Mouse (Mus musculus) cortical plate, adult 2 months (tissue): ENCODE results near the gene Dtx3. TPM values are rescaled to one million over a fixed set of nuclear protein-coding genes. Genes with fewer than 3 reads are reported as not detected.
"Not testable (repeated sequence)": the region's sequence is repeated elsewhere in the genome, so short reads cannot be mapped to it uniquely, and the experiment has no call there.

Source experiments
- H3K27ac ChIP-seq: fragments of 200-500 bp; 2 replicates; pipeline ENCODE4 v1.5.1; 2012; ENCODE audit warnings: low read length, control low read depth, inconsistent platforms; ENCODE audit not compliant: insufficient read depth
- H3K4me1 ChIP-seq: fragments of 200-500 bp; 2 replicates; pipeline ENCODE4 v1.6.1; 2011; ENCODE audit warnings: low read length; ENCODE audit not compliant: control insufficient read depth, insufficient read depth
- H3K4me3 ChIP-seq: fragments of 200-500 bp; 2 replicates; pipeline ENCODE4 v1.5.1; 2011; ENCODE audit warnings: mild to moderate bottlenecking, low read length, control low read depth; ENCODE audit not compliant: insufficient read depth
- CTCF ChIP-seq: fragments of 200-500 bp; IDR thresholded peaks from 2 replicates; pipeline ENCODE4 v1.5.1; 2011; ENCODE audit warnings: mild to moderate bottlenecking, control low read depth, low read length; ENCODE audit not compliant: insufficient read depth; ENCODE audit errors: extremely low read depth
- POLR2A ChIP-seq: fragments of 200-500 bp; IDR thresholded peaks from 2 replicates; pipeline ENCODE4 v1.6.1; 2011; ENCODE audit warnings: mild to moderate bottlenecking, low read length, control low read depth; ENCODE audit not compliant: insufficient read depth; ENCODE audit errors: extremely low read depth
- polyA plus RNA-seq: library from polyadenylated mRNA; depleted of rRNA; stranded (reverse); fragments of >200 nt; gene quantifications from 2 replicates; pipeline ENCODE4 v1.2.3, GENCODE M21; 2012

Gene Dtx3
- polyA plus RNA-seq, 1 experiment = 371 TPM

GRCm38 (mm10) chr10:127196392-127196791, 864 bp upstream of the Dtx3 start:
- Histone ChIP-seq H3K27ac (peak overlapping the region; percentile 27; the same call in 1 of the 2 replicates), H3K4me1 (peaks cover 4% of the 10 kb centered on the region), H3K4me3 (peak overlapping the region; percentile 79)
- TF ChIP-seq POLR2A (peak; percentile 69; the same call in 1 of the 2 replicates), CTCF (no peak)

GRCm38 (mm10) chr10:127194428-127195327, 850 bp downstream of the Dtx3 start:
- peak overlapping the region; percentile 90 for H3K27ac ChIP-seq
- TF ChIP-seq CTCF = no peak
- TF ChIP-seq POLR2A = 0 out of 2 replicates have a peak, but pooled peaks have one; percentile 23
- peak overlapping the region; percentile 79 for H3K4me3 ChIP-seq
- peaks cover 4% of the 10 kb centered on the region for H3K4me1 ChIP-seq

DNA sequence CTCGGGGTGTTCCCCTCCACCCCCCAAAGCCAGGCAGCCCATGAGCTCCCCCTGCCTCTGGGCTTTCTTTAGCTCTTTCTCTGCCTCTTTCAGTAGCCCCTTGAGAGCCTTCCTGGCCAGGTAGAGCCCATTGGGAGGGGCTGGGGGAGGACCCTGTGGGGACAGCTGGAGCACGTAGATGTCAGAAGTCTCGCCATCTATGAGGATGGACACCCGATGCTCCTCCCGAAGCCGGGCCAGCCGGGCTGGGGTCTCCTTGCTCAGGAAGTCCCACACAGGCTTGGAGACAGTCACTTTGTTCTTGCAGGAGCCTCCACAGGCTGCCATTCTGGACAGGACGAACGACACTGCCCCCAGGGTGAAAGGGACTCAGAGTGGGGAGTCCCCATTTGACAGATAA, 2.5 kb downstream of the Dtx3 start:
- TF ChIP-seq POLR2A (no peak), CTCF (no peak)
- Histone ChIP-seq H3K4me3 (no peak overlapping the region), H3K4me1 (peaks cover 5% of the 10 kb centered on the region), H3K27ac (no peak overlapping the region)

DNA sequence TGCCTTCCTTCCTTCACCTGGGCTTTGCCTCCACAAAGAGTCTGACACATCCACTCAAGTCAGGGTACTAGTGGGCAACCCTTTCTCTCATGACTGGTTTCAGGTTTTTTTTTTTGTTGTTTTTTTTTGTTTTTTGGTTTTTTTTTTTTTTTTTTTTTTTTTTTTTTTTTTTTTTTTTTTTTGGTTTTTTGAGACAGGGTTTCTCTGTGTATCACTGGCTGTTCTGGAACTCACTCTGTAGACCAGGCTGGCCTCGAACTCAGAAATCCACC, 3.5 kb downstream of the Dtx3 start:
- H3K27ac ChIP-seq, H3K4me3 ChIP-seq, H3K4me1 ChIP-seq: not testable (repeated sequence)

DNA sequence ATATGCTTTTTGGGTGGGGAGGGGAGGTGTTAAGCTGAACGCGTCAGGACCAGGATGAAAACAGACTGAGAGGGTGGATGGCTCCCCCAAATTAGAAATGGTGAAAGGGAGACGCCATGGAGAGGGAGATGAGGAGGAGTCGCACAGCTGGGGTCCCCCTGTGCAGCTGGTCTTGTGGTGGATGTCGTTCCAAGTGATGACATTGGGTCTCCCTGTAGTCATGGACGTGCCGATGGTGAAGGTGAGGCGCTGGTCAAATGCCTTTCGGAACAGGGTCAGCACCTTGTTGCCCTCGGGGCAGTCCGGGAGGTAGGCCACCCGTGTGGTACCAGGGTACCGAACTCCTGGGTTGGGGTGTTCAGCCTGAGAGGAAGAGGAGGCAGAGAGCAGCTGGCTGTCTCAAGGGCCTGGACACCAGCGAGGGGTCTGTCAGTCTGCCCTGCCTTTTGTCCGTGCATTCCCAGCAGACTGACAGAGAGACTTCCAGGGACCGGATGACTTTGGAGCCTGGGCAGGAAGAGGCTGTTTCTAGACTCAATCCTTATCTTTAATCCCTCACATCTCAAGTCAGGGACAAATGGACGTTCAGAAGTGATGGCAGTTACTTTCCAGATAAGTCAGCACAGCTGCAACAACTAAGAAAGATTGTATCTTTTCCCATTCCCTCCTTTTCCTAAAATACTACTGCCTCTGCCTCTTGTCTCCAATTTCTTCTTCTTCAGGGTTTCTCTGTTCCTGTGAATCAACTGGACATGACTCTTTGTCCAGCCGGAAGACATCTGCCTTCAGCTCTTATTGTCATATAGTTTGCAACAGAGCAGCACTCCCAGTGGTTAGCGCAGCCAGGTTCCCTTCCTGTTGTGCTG, 4.1 kb downstream of the Dtx3 start:
- H3K4me1 ChIP-seq = peaks cover 3% of the 10 kb centered on the region
- TF ChIP-seq POLR2A = no peak
- TF ChIP-seq CTCF = no peak
- no peak overlapping the region for H3K27ac ChIP-seq
- no peak overlapping the region for H3K4me3 ChIP-seq

- Histone ChIP-seq H3K4me1 (peaks cover 3% of the 10 kb centered on the region), H3K27ac (no peak overlapping the region)
These were observed 4.9 kb downstream of the Dtx3 start for GRCm38 (mm10) chr10:127190398-127191190.

GRCm38 (mm10) chr10:127189651-127190381, 5.7 kb downstream of the Dtx3 start, which contains the start of gene Arhgef25:
Arhgef25 (minus strand) TSS chr10:127190083.
- H3K27ac ChIP-seq = peak within 1 kb of the TSS; percentile 27
- H3K4me3 ChIP-seq = peak within 1 kb of the TSS; percentile 68
- TF ChIP-seq POLR2A = no peak
- TF ChIP-seq CTCF = no peak
- H3K4me1 ChIP-seq = peaks cover 3% of the 10 kb centered on the region

More at GRCm38 (mm10) chr10:127190398-127191190, 4.9 kb downstream of the Dtx3 start:
- TF ChIP-seq POLR2A = 0 out of 2 replicates have a peak, but pooled peaks have one; percentile 7
- no peak for TF ChIP-seq CTCF
- no peak overlapping the region for H3K4me3 ChIP-seq

DNA sequence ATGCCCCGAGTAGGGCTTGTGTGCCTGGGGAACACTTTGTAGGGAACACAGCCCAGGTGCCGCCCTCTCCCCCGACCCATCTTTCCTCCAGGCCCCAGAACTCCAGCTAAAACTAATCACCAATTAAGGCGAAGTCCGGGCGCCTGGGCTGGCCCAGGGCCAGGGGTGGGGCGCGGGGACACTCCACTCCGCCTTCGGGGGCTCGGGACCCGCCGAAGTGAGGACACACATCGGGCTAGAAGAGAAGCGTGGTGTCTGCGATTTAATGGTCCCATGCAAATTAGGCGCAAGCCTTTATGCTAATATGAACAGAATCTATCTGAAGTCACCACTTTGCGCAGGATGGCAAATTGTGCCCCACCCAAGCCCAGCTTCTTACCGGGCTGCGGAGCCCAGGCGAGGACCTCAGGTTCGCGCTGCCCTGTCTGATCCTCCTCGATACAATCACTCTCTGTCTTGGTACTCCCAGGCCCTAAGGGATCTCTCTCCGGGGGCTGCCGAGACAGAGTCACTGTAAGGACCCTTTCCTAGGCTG, 6.3 kb downstream of the Dtx3 start:
- no peak for TF ChIP-seq CTCF
- no peak for TF ChIP-seq POLR2A
- Histone ChIP-seq H3K4me3 (peak overlapping the region; percentile 68), H3K4me1 (peaks cover 3% of the 10 kb centered on the region), H3K27ac (peak overlapping the region; percentile 27)
